Mouse (Mus musculus) forebrain, postnatal 0 days (tissue): ENCODE measurements around the gene Mipep. TPM values are rescaled to one million over a fixed set of nuclear protein-coding genes. Genes with fewer than 3 reads are reported as not detected.

Source experiments
- ATAC-seq: fragments of 200-750 bp; cut with Nextera tagmentation; 2 replicates; pipeline ENCODE4 v1.8.0; 2017; ENCODE audit warnings: mild to moderate bottlenecking, moderate library complexity
- DNase-seq: peaks from one replicate; pipeline ENCODE4 v3.0.0-alpha.2; 2015
- H3K27ac ChIP-seq: fragments of 300-500 bp; sonication (generic); 2 replicates; pipeline ENCODE4 v1.5.1; 2014; ENCODE audit warnings: low read depth, mild to moderate bottlenecking, antibody characterized with exemption, low read length, moderate library complexity, mixed read lengths
- H3K27me3 ChIP-seq: fragments of 300-500 bp; sonication (generic); 2 replicates; pipeline ENCODE4 v1.6.1; 2014; ENCODE audit warnings: mild to moderate bottlenecking, low read length, mixed read lengths; ENCODE audit not compliant: insufficient read depth
- H3K36me3 ChIP-seq: fragments of 300-500 bp; sonication (generic); 2 replicates; pipeline ENCODE4 v1.6.1; 2014; ENCODE audit warnings: mild to moderate bottlenecking, moderate library complexity; ENCODE audit not compliant: insufficient read depth
- H3K4me1 ChIP-seq: fragments of 300-500 bp; sonication (generic); 2 replicates; pipeline ENCODE4 v1.6.1; 2014; ENCODE audit warnings: antibody characterized with exemption; ENCODE audit not compliant: insufficient read depth
- H3K4me2 ChIP-seq: fragments of 300-500 bp; sonication (generic); 2 replicates; pipeline ENCODE4 v1.6.1; 2014; ENCODE audit warnings: low read depth, mild to moderate bottlenecking, moderate library complexity
- H3K4me3 ChIP-seq: fragments of 300-500 bp; sonication (generic); 2 replicates; pipeline ENCODE4 v1.5.1; 2014; ENCODE audit warnings: low read depth, low read length, mixed read lengths
- H3K9ac ChIP-seq: fragments of 300-500 bp; sonication (generic); 2 replicates; pipeline ENCODE4 v1.6.1; 2014; ENCODE audit warnings: mild to moderate bottlenecking
- H3K9me3 ChIP-seq: fragments of 300-500 bp; sonication (generic); 2 replicates; pipeline ENCODE4 v1.6.1; 2016; ENCODE audit warnings: low read length
- CTCF ChIP-seq: sonication (generic); IDR thresholded peaks from 2 replicates; pipeline ENCODE4 v1.5.1; 2016; ENCODE audit warnings: antibody characterized with exemption, control low read depth, low read depth
- WGBS: fragments of 180-500 bp; shearing (Covaris S2); extraction: QIAGEN DNeasy Blood & Tissue Kit; methylation state at CpG from one replicate; pipeline ENCODE4 v1.1.7; 2014; 5-methylcytosine and 5-hydroxymethylcytosine counted together
- polyA plus RNA-seq: library from polyadenylated mRNA; unstranded; fragments of >200 nt; fragmentation: Nextera tagmentation; extraction: Ambion mirVana; gene quantifications from 2 replicates; pipeline ENCODE4 v1.2.1, GENCODE M21; 2015
- total RNA-seq: library from RNA; depleted of rRNA; stranded (reverse); fragments of >200 nt; gene quantifications from 2 replicates; pipeline ENCODE4 v1.2.3, GENCODE M21; 2014

The Mipep gene
- total and polyA plus RNA-seq, 2 experiments from 2014 or later = 19.4 to 27.4 TPM

- Histone ChIP-seq H3K4me1 (no peaks in the 10 kb centered on the region), H3K27ac (no peak overlapping the region), H3K36me3 (no peaks in the 10 kb centered on the region), H3K9ac (no peak overlapping the region), H3K27me3 (no peaks in the 10 kb centered on the region), H3K4me2 (no peak overlapping the region), H3K9me3 (no peaks in the 10 kb centered on the region), H3K4me3 (no peak overlapping the region)
- DNase-seq (no peak), ATAC-seq (no peak)
- no peak; the same call in 1 of the 2 replicates for TF ChIP-seq CTCF
- 87% methylated on average over 2 of the region's 2 CpGs for WGBS
Measured at GRCm38 (mm10) chr14:60773476-60773875, 10.9 kb upstream of the Mipep start.

DNA sequence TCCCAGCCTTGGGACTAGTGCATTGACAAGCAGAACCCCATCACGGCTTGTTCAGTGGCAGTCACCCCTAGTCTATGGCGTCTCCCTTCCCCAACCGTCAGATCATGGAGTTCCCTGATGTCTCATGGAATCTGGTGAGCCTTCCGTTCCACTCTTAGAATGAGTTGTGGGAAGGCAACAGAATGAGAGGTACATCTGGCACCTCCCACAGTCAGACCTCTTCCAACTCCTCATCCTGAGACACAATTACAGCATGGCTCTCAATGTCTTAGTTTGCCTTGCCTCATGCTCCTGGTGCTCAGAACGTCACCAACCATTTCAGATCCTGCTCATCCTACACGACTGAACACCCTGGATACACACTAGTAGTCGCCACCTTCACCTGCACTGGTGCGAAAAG lies 7.9 kb upstream of the Mipep start:
- Histone ChIP-seq H3K36me3 (no peaks in the 10 kb centered on the region), H3K9me3 (no peaks in the 10 kb centered on the region), H3K4me3 (no peak overlapping the region), H3K4me2 (no peak overlapping the region), H3K27me3 (no peaks in the 10 kb centered on the region), H3K27ac (no peak overlapping the region), H3K4me1 (no peaks in the 10 kb centered on the region), H3K9ac (no peak overlapping the region)
- TF ChIP-seq CTCF = no peak
- ATAC-seq = no peak
- DNase-seq = no peak
- 87% methylated on average over 8 of the region's 8 CpGs for WGBS

DNA sequence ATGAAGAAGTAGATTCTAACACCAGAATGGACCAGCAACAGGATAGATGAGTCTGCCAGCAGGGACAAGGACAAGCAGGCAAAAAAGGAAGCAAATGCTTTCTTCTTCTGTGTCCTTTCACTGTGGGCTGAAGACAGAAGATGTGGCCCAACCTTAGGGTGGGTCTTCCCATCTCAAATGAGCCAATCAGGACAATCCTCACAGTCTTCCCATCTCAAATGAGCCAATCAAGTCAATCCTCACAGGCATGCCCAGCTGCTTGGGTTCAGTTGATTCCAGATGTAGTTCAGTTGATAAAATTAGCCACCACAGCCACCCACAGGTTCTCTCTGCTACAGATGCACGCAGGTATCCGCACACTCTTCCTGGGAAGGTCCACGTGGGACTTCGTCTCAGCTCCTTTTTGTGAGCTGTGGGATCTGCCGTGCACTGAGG lies 6.9 kb upstream of the Mipep start:
- Histone ChIP-seq H3K4me2 (no peak overlapping the region), H3K36me3 (no peaks in the 10 kb centered on the region), H3K9ac (no peak overlapping the region), H3K4me3 (no peak overlapping the region), H3K4me1 (no peaks in the 10 kb centered on the region), H3K27me3 (no peaks in the 10 kb centered on the region), H3K27ac (no peak overlapping the region), H3K9me3 (no peaks in the 10 kb centered on the region)
- no peak for ATAC-seq
- TF ChIP-seq CTCF = no peak
- no peak for DNase-seq
- WGBS = 91% methylated on average over 5 of the region's 5 CpGs

DNA sequence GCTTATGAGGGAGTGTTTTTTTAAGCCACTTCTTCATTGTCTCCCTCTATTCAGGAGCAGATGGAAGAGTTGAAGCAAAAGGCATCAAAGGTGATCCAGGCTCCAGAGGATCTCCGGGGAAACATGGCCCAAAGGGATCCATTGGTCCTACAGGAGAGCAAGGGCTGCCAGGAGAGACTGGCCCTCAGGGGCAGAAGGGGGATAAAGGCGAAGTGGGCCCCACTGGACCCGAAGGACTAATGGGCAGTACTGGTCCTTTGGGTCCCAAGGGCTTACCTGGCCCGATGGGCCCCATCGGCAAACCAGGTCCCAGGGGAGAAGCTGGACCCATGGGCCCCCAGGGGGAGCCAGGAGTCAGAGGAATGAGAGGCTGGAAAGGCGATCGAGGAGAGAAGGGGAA lies 5.2 kb upstream of the Mipep start:
- TF ChIP-seq CTCF = no peak
- Histone ChIP-seq H3K27ac (no peak overlapping the region), H3K9ac (no peak overlapping the region), H3K9me3 (no peaks in the 10 kb centered on the region), H3K4me2 (no peak overlapping the region), H3K4me1 (no peaks in the 10 kb centered on the region), H3K4me3 (no peak overlapping the region), H3K36me3 (no peaks in the 10 kb centered on the region), H3K27me3 (no peaks in the 10 kb centered on the region)
- no peak for DNase-seq
- no peak for ATAC-seq
- WGBS = 94% methylated on average over 7 of the region's 7 CpGs

DNA sequence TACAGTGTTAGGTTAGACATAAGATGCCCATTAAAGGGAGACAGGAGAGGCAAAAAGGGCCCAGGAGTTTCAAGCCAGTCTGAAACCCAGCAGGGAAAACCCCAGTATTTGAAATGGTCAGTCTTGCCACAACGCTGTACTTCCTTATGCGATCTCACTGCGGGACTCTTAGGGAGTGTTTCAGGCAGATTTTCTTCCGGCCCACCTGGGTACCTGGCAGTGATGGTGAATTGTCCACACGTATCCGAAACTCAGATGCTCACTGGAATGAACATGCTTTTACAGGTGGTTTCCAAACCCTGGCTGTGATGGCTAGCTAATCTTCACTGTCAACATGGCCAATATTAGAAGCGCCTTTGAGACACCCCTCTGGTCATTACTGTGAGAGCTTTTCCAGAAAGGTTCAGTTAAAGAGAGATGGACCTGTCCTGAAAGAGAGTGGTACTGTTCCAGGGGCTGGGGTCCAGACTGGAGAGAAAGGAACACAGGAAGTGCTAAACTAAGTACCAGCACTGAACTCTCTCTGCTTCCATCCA lies 2.2 kb upstream of the Mipep start:
- 49% methylated on average over 7 of the region's 7 CpGs for WGBS
- Histone ChIP-seq H3K4me2 (no peak overlapping the region), H3K9me3 (no peaks in the 10 kb centered on the region), H3K27me3 (no peaks in the 10 kb centered on the region), H3K9ac (no peak overlapping the region), H3K27ac (no peak overlapping the region), H3K4me1 (no peaks in the 10 kb centered on the region), H3K4me3 (no peak overlapping the region), H3K36me3 (no peaks in the 10 kb centered on the region)
- no peak for ATAC-seq
- no peak for DNase-seq
- TF ChIP-seq CTCF = no peak

- Histone ChIP-seq H3K27me3 (no peaks in the 10 kb centered on the region), H3K9me3 (no peaks in the 10 kb centered on the region), H3K4me1 (no peaks in the 10 kb centered on the region), H3K27ac (no peak overlapping the region), H3K9ac (no peak overlapping the region), H3K4me3 (no peak overlapping the region), H3K36me3 (peaks cover 5% of the 10 kb centered on the region), H3K4me2 (no peak overlapping the region)
- ATAC-seq (no peak), DNase-seq (no peak)
- 43% methylated on average over 8 of the region's 8 CpGs for WGBS
- TF ChIP-seq CTCF = no peak
Measured at GRCm38 (mm10) chr14:60783196-60783595, 1.2 kb upstream of the Mipep start.

DNA sequence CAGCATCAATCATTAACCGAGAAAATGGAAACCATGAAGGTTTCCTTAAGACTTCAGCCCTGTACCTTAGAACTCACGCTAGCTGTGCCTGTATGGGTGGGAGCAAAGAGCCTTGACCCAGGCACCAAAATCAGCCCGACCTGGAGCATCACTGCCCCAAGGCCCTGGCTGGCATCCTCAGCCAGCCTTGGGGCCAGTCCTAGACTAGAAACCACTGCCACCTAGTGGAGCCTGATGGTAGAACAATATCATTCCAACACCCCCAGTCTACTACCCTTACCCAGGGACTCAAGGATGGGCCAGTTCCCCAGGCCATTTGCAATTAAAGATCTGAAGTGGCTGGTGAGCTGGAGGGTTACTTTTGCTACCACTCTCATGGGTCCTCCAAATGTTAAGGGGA lies 5.7 kb downstream of the Mipep start:
- TF ChIP-seq CTCF = peak; percentile 69
- ATAC-seq (peak; percentile 48; the same call in 1 of the 2 replicates), DNase-seq (peak; percentile 55)
- 35% methylated on average over 3 of the region's 3 CpGs for WGBS
- Histone ChIP-seq H3K9me3 (no peaks in the 10 kb centered on the region), H3K4me1 (no peaks in the 10 kb centered on the region), H3K27me3 (no peaks in the 10 kb centered on the region), H3K27ac (no peak overlapping the region), H3K4me3 (no peak overlapping the region), H3K36me3 (peaks cover 36% of the 10 kb centered on the region), H3K9ac (no peak overlapping the region), H3K4me2 (no peak overlapping the region)
